Mouse (Mus musculus) megakaryocyte progenitor cell, adult 5-6 weeks (primary cell): ENCODE data around the gene Slc35a1. TPM values are rescaled to one million over a fixed set of nuclear protein-coding genes. Genes with fewer than 3 reads are reported as not detected.

ENCODE experiments used
- ATAC-seq: replicated peaks from 2 replicates; pipeline ENCODE4 v1.8.0; 2016; ENCODE audit warnings: mild to moderate bottlenecking, moderate TSS enrichment, inconsistent platforms; ENCODE audit not compliant: poor library complexity
- total RNA-seq, 2 experiments: library from RNA; stranded (forward) in 1 of 2; stranded (reverse) in 1 of 2; fragments of 157-497, 149-512 nt in 1 of 2; fragments of 200-1000 nt in 1 of 2; gene quantifications; 2 replicates each; pipeline versions ENCODE4 v1.2.3 to v1.2.4; 2015 to 2017

The Slc35a1 gene
- total RNA-seq, 2 experiments from 2014 or later: 26.6 to 26.8 TPM

GRCm38 (mm10) chr4:34656101-34656500 lies 31.1 kb downstream of the Slc35a1 start:
- no peak for ATAC-seq

GRCm38 (mm10) chr4:34653179-34653578 lies 34.1 kb downstream of the Slc35a1 start:
- ATAC-seq: no peak

DNA sequence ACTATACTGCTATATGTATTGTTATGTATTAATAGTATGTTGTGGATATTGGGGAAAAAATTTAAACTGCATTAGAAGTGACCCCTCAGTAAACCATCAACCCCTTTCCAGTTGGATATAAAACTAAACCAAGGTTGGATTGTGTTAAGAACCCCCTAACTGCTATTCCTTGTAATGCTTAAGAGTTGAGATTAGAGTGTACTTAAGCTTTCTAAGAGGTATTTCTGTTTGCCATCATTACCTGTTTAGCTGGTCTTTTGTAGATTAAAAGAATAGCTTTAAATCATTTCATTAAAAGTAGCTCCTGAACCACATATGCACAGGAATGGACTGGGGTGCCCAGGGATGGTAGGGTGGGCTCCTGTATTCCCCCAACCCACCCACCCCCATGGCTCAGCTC lies 42.5 kb downstream of the Slc35a1 start:
- no peak for ATAC-seq

GRCm38 (mm10) chr4:34640731-34641130 lies 46.5 kb downstream of the Slc35a1 start:
- ATAC-seq: no peak

GRCm38 (mm10) chr4:34639745-34640364 lies 47.4 kb downstream of the Slc35a1 start:
- no peak for ATAC-seq

- no peak for ATAC-seq
Measured at GRCm38 (mm10) chr4:34637851-34638250, 49.4 kb downstream of the Slc35a1 start.

- ATAC-seq: no peak
Measured at GRCm38 (mm10) chr4:34637386-34637785, 49.9 kb downstream of the Slc35a1 start.

GRCm38 (mm10) chr4:34636036-34636435 lies 51.2 kb downstream of the Slc35a1 start:
- no peak for ATAC-seq

DNA sequence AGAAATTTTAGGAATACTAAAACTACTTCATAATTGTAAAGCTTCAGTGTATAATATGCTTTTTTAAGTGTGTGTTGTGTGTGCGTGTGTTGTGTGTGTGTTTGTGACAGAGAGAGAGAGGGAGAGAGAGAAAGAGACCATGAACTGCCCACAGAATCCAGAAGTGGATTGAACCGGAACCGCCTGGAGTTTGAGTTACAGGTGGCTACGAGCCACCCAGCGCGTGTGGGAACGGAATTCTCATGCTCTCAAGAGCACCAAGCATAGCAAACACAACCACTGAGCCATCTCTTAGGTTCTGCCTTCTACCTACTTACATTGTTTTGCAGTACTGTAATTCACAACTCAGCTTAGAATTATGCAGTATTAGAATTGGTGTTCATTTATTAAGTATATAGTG lies 53.1 kb downstream of the Slc35a1 start:
- ATAC-seq: no peak

DNA sequence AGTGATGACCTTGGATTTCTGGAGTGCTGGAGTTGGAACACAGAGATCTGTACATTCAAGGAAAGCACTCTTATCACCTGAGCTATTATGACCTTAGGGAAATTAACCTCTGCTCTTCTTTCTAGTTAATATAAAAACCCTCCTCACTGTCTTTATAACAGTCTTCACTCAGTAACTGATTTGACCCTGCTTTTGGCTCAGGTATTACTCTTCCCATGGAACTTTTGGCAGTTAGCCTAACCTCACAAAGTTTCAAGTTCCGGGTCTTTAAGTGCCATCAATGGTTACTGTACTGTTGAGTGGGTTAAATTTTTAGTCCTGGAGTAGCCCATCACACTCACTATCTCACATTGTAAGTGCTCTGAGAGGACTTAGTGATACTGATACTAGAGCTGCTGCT lies 57.3 kb downstream of the Slc35a1 start:
- ATAC-seq: no peak

DNA sequence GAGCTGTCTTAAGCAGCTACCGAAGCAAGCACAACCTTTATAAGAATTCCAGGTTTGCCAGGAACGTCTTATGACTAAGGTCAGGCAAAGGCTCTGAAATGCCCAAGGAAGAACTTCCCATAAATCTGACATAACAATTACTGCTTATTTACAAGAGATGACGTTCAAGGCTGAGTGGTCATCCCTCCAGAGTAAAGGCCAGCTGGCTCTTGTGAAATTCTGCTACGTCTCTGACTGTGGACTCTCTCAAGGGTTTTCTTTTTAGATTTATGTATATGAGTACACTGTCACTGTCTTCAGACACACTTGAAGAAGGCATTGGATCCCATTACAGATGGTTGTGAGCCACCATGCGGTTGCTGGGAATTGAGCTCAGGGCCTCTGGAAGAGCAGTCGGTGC lies 60.8 kb downstream of the Slc35a1 start:
- ATAC-seq: no peak

DNA sequence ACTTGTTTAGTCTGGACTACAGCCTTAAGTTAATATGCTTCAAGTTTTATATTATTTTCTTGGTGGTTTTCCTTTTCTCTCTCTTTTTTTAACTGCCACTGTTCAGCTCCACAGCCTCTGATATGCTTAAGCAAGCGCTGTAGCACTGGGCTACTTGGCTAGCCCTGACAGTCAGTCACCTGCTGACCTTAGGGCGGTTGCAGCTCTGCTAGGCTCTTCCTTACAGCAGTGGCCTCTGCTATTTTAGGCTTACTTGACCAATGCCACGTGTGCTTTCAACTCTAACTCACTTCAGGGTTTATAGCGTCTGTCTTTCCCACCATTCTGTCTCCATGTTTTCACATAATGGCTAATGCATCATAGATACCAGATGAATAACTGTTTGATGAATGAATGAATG lies 61.7 kb downstream of the Slc35a1 start:
- ATAC-seq: no peak

- ATAC-seq: no peak
Measured at GRCm38 (mm10) chr4:34616146-34616545, 71.1 kb downstream of the Slc35a1 start.

DNA sequence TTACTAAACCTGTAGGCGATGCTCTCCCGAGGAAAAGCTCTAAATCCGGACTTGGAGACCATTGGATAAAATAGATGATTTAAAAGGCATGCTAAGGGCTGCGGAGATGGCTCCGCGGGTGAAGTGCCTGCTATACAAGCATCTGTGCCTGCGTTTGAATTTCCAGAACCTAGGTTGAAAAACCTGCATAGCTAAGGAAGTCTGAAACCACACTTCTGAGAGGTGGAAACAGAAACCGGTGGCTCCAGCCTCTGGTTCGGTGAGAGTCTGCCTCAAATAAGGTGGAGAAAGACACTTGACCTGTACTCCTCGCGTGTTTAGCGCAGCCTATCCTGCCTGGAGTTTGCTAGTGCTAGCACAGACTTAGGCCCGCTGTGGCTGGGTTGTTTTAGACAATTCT lies 71.9 kb downstream of the Slc35a1 start:
- ATAC-seq: peak; percentile 13; the same call in 1 of the 2 replicates

DNA sequence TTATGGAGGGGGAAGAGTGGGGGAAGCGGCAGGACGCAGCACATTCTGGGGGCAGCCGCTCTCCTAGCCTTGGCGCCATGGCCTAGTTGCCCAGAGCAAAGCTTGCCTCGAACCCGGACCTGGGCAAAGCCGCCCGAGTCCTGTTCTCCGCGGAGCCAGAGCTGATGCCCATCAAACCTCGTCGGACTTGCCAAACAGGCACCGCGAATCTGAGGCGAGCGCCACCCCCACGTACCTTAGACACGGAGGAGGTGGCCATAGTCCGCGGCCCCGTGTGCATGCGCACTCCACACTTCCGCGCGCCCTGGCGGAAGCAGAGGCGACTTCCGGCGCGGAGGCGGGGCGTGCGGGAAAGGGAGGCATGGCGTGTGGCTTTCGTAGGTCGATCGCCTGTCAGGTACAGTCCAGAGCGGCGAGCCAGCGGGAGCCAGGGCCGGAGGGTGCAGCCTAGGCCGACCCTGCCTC lies 72.6 kb downstream of the Slc35a1 start, which contains the start of the genes Orc3 and Rars2:
TSS of gene Orc3 (minus strand) at position 315 of the 465 bp plus-strand sequence.
TSS of gene Rars2 (plus strand) at position 328 of the 465 bp plus-strand sequence.
- peak; percentile 98 for ATAC-seq

DNA sequence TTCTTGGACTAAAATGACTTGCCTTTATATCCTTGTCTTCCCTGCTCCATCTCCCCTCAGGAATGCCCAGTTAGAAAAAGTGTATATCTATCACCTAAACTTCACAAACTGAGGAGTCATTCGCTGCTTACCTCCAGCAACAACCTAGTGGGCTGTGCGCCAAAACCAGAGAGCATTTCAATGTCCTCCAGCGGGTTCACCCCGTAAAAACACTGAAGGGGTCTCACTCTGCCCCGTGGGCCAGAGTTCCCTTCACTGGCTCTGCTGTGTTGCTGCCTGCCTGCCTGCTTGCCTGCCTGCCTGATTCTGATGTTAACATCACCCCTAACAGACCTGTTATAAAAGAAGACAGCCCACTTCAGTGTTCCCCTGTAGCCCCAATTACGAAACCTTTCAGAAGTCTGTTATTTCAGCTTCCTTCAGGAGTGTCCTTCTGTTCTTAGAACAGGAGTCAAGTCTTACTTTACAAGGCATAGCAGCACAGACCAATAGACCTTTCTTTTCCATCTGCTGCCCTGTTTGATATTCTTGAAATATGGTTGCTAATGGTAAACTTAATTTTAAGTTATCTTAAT lies 73.6 kb downstream of the Slc35a1 start:
- peak; percentile 32 for ATAC-seq

Other genes starting within 250 kb of the Slc35a1 start
- 48.9 and 56.4 TPM in 2 replicates for gene Akirin2, start 136.5 kb downstream of the Slc35a1 start, total RNA-seq (2015)
- 43.6 and 45.2 TPM in 2 replicates for gene Akirin2, start 136.5 kb downstream of the Slc35a1 start, total RNA-seq (2017)
- gene Orc3, start 72.5 kb downstream of the Slc35a1 start, total RNA-seq (2015): 160 TPM in 2 replicates
- gene Orc3, start 72.5 kb downstream of the Slc35a1 start, total RNA-seq (2017): 112 and 121 TPM in 2 replicates
- gene Rars2, start 72.5 kb downstream of the Slc35a1 start, total RNA-seq (2015): 39.8 and 40.4 TPM in 2 replicates
- 42.6 and 60.1 TPM in 2 replicates for gene Rars2, start 72.5 kb downstream of the Slc35a1 start, total RNA-seq (2017)
- gene Cfap206, start 42.8 kb upstream of the Slc35a1 start, total RNA-seq (2015): not detected in 2 replicates
- not detected in 2 replicates for gene Cfap206, start 42.8 kb upstream of the Slc35a1 start, total RNA-seq (2017)
- gene Gm136, start 68.8 kb upstream of the Slc35a1 start, total RNA-seq (2015): not detected in 2 replicates
- gene Gm136, start 68.8 kb upstream of the Slc35a1 start, total RNA-seq (2017): not detected in 2 replicates
- 21.0 and 32.8 TPM in 2 replicates for gene Smim8, start 91.0 kb upstream of the Slc35a1 start, total RNA-seq (2015)
- gene Smim8, start 91.0 kb upstream of the Slc35a1 start, total RNA-seq (2017): 15.6 and 17.4 TPM in 2 replicates
- gene Zfp292, start 195.5 kb upstream of the Slc35a1 start, total RNA-seq (2015): 26.6 and 32.5 TPM in 2 replicates
- 21.5 and 31.3 TPM in 2 replicates for gene Zfp292, start 195.5 kb upstream of the Slc35a1 start, total RNA-seq (2017)
- not detected in 2 replicates for gene Cga, start 206.3 kb upstream of the Slc35a1 start, total RNA-seq (2015)
- gene Cga, start 206.3 kb upstream of the Slc35a1 start, total RNA-seq (2017): not detected in 2 replicates